Mouse (Mus musculus) lung, postnatal 0 days (tissue): ENCODE measurements around the gene Dnah3. TPM values are rescaled to one million over a fixed set of nuclear protein-coding genes. Genes with fewer than 3 reads are reported as not detected.
A peak's percentile ranks its signal among the peaks of the same experiment; 100 is the strongest.

ENCODE experiments used
- ATAC-seq: fragments of 200-750 bp; cut with Nextera tagmentation; 2 replicates; pipeline ENCODE4 v1.8.0; 2017; ENCODE audit warnings: moderate library complexity
- DNase-seq: peaks from one replicate; pipeline ENCODE4 v3.0.0-alpha.2; 2016; ENCODE audit warnings: low spot score
- H3K27ac ChIP-seq: fragments of 300-500 bp; sonication (generic); 2 replicates; pipeline ENCODE4 v1.5.1; 2014; ENCODE audit warnings: antibody characterized with exemption, mild to moderate bottlenecking, low read length, mixed read lengths
- H3K27me3 ChIP-seq: fragments of 300-500 bp; sonication (generic); replicated peaks from 2 replicates; pipeline ENCODE4 v1.6.1; 2014; ENCODE audit warnings: low read length, mixed read lengths; ENCODE audit not compliant: insufficient read depth
- H3K36me3 ChIP-seq: fragments of 300-500 bp; sonication (generic); 2 replicates; pipeline ENCODE4 v1.6.1; 2014; ENCODE audit warnings: low read length, mixed read lengths; ENCODE audit not compliant: insufficient read depth
- H3K4me1 ChIP-seq: fragments of 300-500 bp; sonication (generic); 2 replicates; pipeline ENCODE4 v1.6.1; 2014; ENCODE audit warnings: antibody characterized with exemption, low read depth, low read length, mixed read lengths; ENCODE audit not compliant: insufficient read depth
- H3K4me2 ChIP-seq: fragments of 300-500 bp; sonication (generic); replicated peaks from 2 replicates; pipeline ENCODE4 v1.6.1; 2014; ENCODE audit warnings: low read depth, mild to moderate bottlenecking, low read length, moderate library complexity, mixed read lengths
- H3K4me3 ChIP-seq: fragments of 300-500 bp; sonication (generic); 2 replicates; pipeline ENCODE4 v1.5.1; 2014; ENCODE audit warnings: low read depth, low read length
- H3K9ac ChIP-seq: fragments of 300-500 bp; sonication (generic); replicated peaks from 2 replicates; pipeline ENCODE4 v1.6.1; 2014; ENCODE audit warnings: low read depth, mild to moderate bottlenecking
- H3K9me3 ChIP-seq: fragments of 300-500 bp; sonication (generic); 2 replicates; pipeline ENCODE4 v1.6.1; 2016; ENCODE audit warnings: low read length, mixed read lengths
- CTCF ChIP-seq: IDR thresholded peaks from 2 replicates; pipeline ENCODE4 v1.5.1; 2016; ENCODE audit warnings: antibody characterized with exemption, mild to moderate bottlenecking
- EP300 ChIP-seq: IDR thresholded peaks from 2 replicates; pipeline ENCODE4 v1.6.1; 2016; ENCODE audit warnings: antibody characterized with exemption, mild to moderate bottlenecking, control low read depth
- WGBS: fragments of 180-500 bp; shearing (Covaris S2); extraction: QIAGEN DNeasy Blood & Tissue Kit; methylation state at CpG from one replicate; pipeline ENCODE4 v1.1.7; 2014; 5-methylcytosine and 5-hydroxymethylcytosine counted together
- polyA plus RNA-seq: library from polyadenylated mRNA; unstranded; fragments of >200 nt; fragmentation: Nextera tagmentation; extraction: Ambion mirVana; gene quantifications from 2 replicates; pipeline ENCODE4 v1.2.1, GENCODE M21; 2015

Gene Dnah3
- polyA plus RNA-seq, 1 experiment from 2014 or later, result 2.9 TPM

- no peak overlapping the region for H3K4me2 ChIP-seq
- H3K9me3 ChIP-seq, result no peaks in the 10 kb centered on the region
- no peaks in the 10 kb centered on the region for H3K36me3 ChIP-seq
- no peak for TF ChIP-seq CTCF
- no peak for TF ChIP-seq EP300
- DNase-seq (no peak), ATAC-seq (no peak)
- H3K27me3 ChIP-seq, result no peaks in the 10 kb centered on the region
- no peak overlapping the region for H3K4me3 ChIP-seq
- no peak overlapping the region for H3K27ac ChIP-seq
- 73% methylated on average over 4 of the region's 4 CpGs for WGBS
- no peak overlapping the region for H3K9ac ChIP-seq
- H3K4me1 ChIP-seq, result no peaks in the 10 kb centered on the region
These were observed 174.0 kb downstream of the Dnah3 start for GRCm38 (mm10) chr7:119921054-119921453.

GRCm38 (mm10) chr7:119920457-119920856 lies 174.6 kb downstream of the Dnah3 start:
- H3K9me3 ChIP-seq, result no peaks in the 10 kb centered on the region
- H3K36me3 ChIP-seq, result no peaks in the 10 kb centered on the region
- DNase-seq (no peak), ATAC-seq (no peak)
- H3K27me3 ChIP-seq, result no peaks in the 10 kb centered on the region
- no peaks in the 10 kb centered on the region for H3K4me1 ChIP-seq
- H3K4me2 ChIP-seq, result no peak overlapping the region
- TF ChIP-seq CTCF, result no peak
- H3K9ac ChIP-seq, result no peak overlapping the region
- 36% methylated on average over 2 of the region's 2 CpGs for WGBS
- no peak overlapping the region for H3K27ac ChIP-seq
- no peak overlapping the region for H3K4me3 ChIP-seq

GRCm38 (mm10) chr7:119911727-119912126 lies 183.4 kb downstream of the Dnah3 start:
- TF ChIP-seq EP300 (no peak), CTCF (no peak)
- Histone ChIP-seq H3K9ac (no peak overlapping the region), H3K4me2 (no peak overlapping the region), H3K9me3 (no peaks in the 10 kb centered on the region), H3K27ac (no peak overlapping the region), H3K4me3 (no peak overlapping the region), H3K27me3 (no peaks in the 10 kb centered on the region), H3K4me1 (no peaks in the 10 kb centered on the region), H3K36me3 (no peaks in the 10 kb centered on the region)
- 62% methylated on average over 3 of the region's 3 CpGs for WGBS
- ATAC-seq (no peak), DNase-seq (no peak)

GRCm38 (mm10) chr7:119906523-119907215 lies 188.4 kb downstream of the Dnah3 start:
- H3K9ac ChIP-seq, result no peak overlapping the region
- H3K4me1 ChIP-seq, result no peaks in the 10 kb centered on the region
- H3K27ac ChIP-seq, result no peak overlapping the region
- no peak for DNase-seq
- H3K36me3 ChIP-seq, result no peaks in the 10 kb centered on the region
- no peak overlapping the region for H3K4me2 ChIP-seq
- no peaks in the 10 kb centered on the region for H3K27me3 ChIP-seq
- no peak overlapping the region for H3K4me3 ChIP-seq
- ATAC-seq, result no peak
- TF ChIP-seq CTCF, result no peak
- TF ChIP-seq EP300, result no peak
- 82% methylated on average over 3 of the region's 3 CpGs for WGBS
- no peaks in the 10 kb centered on the region for H3K9me3 ChIP-seq

- H3K27me3 ChIP-seq, result no peaks in the 10 kb centered on the region
- H3K36me3 ChIP-seq, result no peaks in the 10 kb centered on the region
- no peak overlapping the region for H3K4me2 ChIP-seq
- H3K27ac ChIP-seq, result no peak overlapping the region
- ATAC-seq (no peak), DNase-seq (no peak)
- WGBS, result 38% methylated on average over 3 of the region's 3 CpGs
- no peak for TF ChIP-seq CTCF
- peak; percentile 70 for TF ChIP-seq EP300
- H3K9ac ChIP-seq, result no peak overlapping the region
- H3K4me3 ChIP-seq, result no peak overlapping the region
- H3K4me1 ChIP-seq, result peaks cover 4% of the 10 kb centered on the region
- H3K9me3 ChIP-seq, result no peaks in the 10 kb centered on the region
These were observed 195.6 kb downstream of the Dnah3 start for GRCm38 (mm10) chr7:119899386-119900057.

GRCm38 (mm10) chr7:119898247-119898856 lies 196.7 kb downstream of the Dnah3 start:
- H3K4me2 ChIP-seq, result no peak overlapping the region
- no peak overlapping the region for H3K9ac ChIP-seq
- H3K27ac ChIP-seq, result no peak overlapping the region
- no peak for ATAC-seq
- H3K4me3 ChIP-seq, result no peak overlapping the region
- DNase-seq, result no peak
- peaks cover 4% of the 10 kb centered on the region for H3K4me1 ChIP-seq
- 70% methylated on average over 1 of the region's 1 CpGs for WGBS
- no peak for TF ChIP-seq CTCF
- no peak for TF ChIP-seq EP300
- H3K27me3 ChIP-seq, result no peaks in the 10 kb centered on the region
- no peaks in the 10 kb centered on the region for H3K9me3 ChIP-seq
- H3K36me3 ChIP-seq, result no peaks in the 10 kb centered on the region
